Mouse (Mus musculus) left cerebral cortex, adult 11 months (tissue): ENCODE results near the gene Ankrd40.

Source experiments
- DNase-seq: peaks from one replicate; pipeline ENCODE4 v3.0.0; 2022; ENCODE audit warnings: low spot score

The Ankrd40 gene

DNA sequence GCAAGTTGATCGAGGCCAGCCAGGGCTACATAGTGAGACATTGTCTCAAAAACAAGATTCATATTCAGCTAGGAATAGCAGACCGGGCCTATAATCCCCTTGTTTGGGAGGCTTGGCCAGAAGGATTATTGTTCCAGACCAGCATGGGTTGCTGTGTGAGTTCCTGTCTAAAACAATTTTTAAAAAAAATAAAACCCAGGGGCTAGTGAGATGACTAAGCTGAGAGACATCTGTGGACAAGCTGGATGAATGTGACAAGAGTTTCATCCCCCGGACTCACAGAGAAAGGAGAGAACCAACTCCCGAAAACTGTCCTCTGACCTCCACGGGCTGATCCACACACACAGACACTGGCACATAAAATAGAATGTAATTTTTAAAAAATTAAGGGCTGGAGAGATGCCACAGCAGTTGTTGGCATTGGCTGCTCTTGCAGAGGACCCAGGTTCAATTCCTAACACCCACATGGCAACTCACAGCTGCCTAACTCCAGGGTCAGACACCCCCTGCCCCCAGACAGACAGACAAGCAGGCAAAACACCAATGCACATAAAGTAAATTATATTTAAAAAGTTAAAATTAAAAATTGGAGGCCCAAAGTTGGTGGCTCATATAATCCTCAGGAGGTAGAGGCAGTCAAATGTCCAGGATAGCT is 4.4 kb upstream of the Ankrd40 start:
- DNase-seq, result no peak

DNA sequence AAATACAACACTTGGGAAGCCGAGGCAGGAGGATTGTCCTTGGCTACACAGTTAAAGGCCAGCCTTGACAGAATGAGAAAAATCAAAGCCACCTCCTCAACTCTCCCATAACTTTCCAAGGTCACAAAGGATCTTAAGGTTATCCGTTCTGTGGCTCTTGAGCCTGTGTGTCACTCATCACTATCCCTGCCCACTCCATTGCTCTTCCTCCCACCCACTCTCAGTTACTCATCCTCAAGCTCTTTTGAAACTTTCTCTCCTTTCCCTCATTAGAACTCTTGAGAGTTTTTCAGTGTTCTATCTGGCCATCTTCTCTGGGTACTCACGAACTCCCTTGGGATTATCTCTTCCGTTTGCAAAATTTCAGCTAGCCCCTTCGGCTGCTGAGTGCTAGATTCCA is 3.2 kb upstream of the Ankrd40 start:
- DNase-seq, result no peak

GRCm38 (mm10) chr11:94326961-94327411 is 815 bp upstream of the Ankrd40 start:
- peak; percentile 31 for DNase-seq

DNA sequence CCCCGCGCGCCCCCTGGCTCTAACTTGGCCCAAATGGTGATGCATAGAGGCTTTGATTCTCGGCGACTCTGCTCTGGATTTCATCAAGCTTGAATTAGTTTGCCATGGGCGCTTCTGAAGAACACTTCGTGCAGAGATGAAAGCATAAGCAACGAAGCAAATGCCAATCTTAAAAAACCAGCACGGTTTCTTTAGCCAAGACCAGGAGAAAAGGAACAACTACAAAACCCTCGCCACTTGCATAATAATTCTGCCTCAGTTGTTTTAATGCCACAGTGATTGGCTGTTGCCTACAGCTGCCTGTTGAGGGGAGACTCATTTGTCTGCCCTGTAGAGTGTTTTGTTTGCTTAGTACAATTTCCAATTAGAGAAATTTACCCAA is 834 bp downstream of the Ankrd40 start:
- DNase-seq, result peak; percentile 40

GRCm38 (mm10) chr11:94329270-94329891 is 1.6 kb downstream of the Ankrd40 start:
- peak; percentile 65 for DNase-seq

GRCm38 (mm10) chr11:94330211-94330610 is 2.4 kb downstream of the Ankrd40 start:
- DNase-seq, result no peak

GRCm38 (mm10) chr11:94332726-94333125 is 4.9 kb downstream of the Ankrd40 start:
- DNase-seq, result no peak

- DNase-seq, result no peak
Observed at GRCm38 (mm10) chr11:94334386-94334968, 6.7 kb downstream of the Ankrd40 start.

DNA sequence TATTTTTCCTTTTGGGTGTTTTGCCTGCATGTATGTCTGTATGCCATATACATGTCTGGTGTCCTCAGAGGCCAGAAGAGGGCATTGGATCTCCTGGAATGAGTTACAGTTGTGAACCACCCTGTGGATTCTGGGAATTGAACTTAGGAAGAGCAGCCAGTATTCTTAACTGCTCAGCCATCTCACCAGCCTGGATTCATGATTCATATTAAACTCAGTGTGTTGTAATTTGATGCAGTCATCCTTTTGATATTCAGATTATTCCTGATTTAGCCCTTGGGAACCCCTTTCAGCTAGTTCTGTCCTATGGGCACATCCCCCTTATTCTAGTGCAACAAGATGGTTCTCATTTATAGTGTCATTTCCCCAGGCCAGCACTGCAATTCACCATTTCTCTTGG is 8.8 kb downstream of the Ankrd40 start:
- DNase-seq, result no peak

DNA sequence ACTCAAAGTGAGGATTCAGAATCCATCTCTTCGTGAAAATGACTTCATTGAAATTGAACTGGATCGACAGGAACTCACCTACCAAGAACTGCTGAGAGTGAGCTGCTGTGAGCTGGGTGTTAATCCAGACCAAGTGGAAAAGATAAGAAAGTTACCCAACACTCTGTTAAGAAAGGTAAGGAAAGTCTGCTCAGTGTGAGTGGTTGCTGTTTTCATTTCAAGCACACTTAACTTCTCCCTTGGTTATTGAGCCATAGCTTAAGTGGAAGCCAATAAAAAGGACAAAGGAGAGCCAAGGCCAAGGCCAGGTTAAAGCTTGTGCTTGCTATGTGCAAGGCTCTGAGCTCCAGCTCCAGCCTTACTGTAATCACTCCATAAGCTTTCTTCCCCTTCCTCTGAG is 10.5 kb downstream of the Ankrd40 start:
- DNase-seq, result no peak

DNA sequence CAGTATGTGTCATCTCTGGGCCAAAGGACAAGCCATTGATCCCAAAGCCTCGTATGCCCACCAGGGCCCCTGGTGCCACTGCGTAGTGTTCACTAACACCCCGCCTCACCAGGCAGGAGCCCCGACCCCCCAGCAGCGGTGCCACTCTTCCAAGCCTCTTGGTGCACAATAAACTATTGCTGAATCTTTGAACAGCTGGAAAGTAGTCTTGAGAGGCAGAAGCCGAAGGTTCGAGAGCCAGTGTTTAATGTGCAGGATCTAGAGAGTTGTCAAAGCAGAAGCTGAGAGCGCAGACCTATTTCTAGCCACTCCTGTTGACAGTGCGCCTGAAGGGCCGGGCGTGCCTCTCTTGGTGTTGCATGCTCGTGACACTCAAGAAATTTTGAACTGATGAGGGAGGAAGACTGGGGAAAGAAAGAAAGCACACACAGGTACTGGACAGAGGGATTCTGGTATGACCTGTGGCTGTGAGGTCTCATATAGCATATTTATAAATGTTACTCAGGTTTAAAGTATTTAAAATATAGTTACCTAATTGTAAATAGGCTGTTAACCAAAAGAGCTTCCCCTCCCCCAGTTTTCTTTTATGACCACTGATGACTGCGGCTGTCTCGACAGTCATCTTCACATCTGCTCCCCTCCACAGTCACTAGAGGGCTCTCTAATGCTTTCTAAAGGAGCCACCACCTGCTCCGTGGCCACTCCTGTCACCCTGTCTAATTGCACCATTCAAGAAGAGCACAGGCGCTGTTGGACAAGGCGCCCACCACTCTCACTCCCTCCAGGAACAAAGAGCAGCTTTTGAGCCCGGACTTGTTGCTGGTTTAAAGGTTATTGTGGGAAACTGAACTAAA is 12.2 kb downstream of the Ankrd40 start:
- no peak for DNase-seq

DNA sequence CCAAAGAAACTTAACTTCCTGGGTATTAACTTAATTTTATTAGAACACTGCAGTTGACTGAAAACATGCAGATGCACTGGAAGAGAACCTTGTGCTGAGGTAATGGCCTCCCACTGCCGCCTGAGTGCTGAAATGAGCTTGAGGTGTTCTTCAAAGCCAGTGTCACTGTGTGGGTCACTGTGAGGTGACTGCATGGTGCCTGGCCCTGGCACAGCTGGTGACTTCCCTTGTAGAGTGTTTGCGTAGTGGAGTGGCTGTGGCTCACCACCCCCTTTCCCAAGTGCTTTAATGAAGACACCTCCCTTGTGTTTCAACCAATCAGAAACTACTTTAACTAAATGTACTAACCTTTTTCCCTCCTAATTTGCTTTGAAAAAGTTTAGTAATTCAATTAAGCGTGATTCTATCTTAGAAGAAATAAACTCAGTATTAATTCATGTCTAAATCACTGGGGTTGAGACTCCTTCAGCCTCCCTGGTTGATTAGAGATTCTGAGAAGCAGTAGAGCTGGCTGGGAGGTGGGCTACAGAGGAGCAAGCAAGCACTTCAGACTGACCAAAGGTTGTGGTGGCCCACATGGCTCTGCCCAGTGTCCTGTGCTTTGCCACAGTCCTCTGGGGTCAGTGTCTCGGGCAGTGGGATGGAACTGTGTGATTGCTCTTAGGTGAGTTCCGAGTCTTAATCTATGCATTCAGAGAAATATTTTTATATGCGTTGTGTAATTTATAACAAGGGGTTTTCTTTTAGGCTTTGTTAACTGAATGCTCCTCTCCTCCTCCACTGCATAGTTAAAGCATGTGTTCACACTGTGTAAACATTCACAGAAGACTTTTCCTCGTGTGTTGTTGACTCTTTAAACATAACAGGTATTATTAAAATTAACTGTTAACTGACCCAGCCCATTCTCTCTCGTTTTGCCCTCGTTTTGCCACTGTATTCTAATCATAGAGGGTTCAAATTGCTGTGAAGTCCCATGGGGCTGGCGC is 13.4 kb downstream of the Ankrd40 start:
- DNase-seq, result no peak

- DNase-seq, result no peak
Observed at GRCm38 (mm10) chr11:94342114-94342905, 14.5 kb downstream of the Ankrd40 start.

GRCm38 (mm10) chr11:94343955-94344358 is 16.2 kb downstream of the Ankrd40 start:
- no peak for DNase-seq

- no peak for DNase-seq
Observed at GRCm38 (mm10) chr11:94344470-94344869, 16.7 kb downstream of the Ankrd40 start.

GRCm38 (mm10) chr11:94345926-94346325 is 18.1 kb downstream of the Ankrd40 start:
- DNase-seq, result no peak

GRCm38 (mm10) chr11:94346611-94347010 is 18.8 kb downstream of the Ankrd40 start:
- DNase-seq, result no peak

GRCm38 (mm10) chr11:94347063-94347575 is 19.3 kb downstream of the Ankrd40 start:
- no peak for DNase-seq

- no peak for DNase-seq
Observed at GRCm38 (mm10) chr11:94349839-94350238, 22.0 kb downstream of the Ankrd40 start.

DNA sequence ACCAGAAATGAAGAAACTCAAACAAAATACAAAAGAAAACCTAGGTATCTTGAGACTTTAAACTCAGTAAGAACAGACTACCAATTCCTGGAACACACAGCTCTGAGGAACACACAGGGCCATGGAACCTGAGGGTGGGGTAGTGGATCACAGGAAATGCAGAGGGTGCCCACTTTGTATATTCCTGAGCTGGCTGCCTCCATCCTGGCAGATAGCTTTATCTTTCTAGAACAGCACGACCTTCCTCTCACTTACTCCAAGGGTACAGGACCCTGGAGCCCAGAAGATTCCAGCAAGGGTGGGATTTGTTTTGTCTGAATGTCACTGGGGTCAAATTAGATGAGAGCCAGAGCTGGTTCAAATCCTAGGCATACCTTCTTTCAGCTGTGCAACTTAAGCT is 22.5 kb downstream of the Ankrd40 start:
- no peak for DNase-seq
